Mouse (Mus musculus) urinary bladder, postnatal 10 days (tissue): ENCODE measurements around the gene 4932438H23Rik.
"Not testable (repeated sequence)": the region's sequence is repeated elsewhere in the genome, so short reads cannot be mapped to it uniquely, and the experiment has no call there.

Experiments used
- DNase-seq: peaks from one replicate; pipeline ENCODE4 v3.0.0; 2022; ENCODE audit warnings: low spot score

The 4932438H23Rik gene

GRCm38 (mm10) chr16:91099444-91100065, 4.6 kb upstream of the 4932438H23Rik start:
- DNase-seq: no peak

- DNase-seq: no peak
Observed at GRCm38 (mm10) chr16:91097858-91098257, 2.9 kb upstream of the 4932438H23Rik start.

GRCm38 (mm10) chr16:91096984-91097506, 2.1 kb upstream of the 4932438H23Rik start:
- no peak for DNase-seq

GRCm38 (mm10) chr16:91096016-91096415, 1.1 kb upstream of the 4932438H23Rik start:
- no peak for DNase-seq

GRCm38 (mm10) chr16:91086642-91087306, 8.1 kb downstream of the 4932438H23Rik start:
- DNase-seq: no peak

GRCm38 (mm10) chr16:91085239-91085825, 9.6 kb downstream of the 4932438H23Rik start:
- DNase-seq: no peak

- DNase-seq: no peak
Observed at GRCm38 (mm10) chr16:91084307-91085238, 10.3 kb downstream of the 4932438H23Rik start.

GRCm38 (mm10) chr16:91083002-91083646, 11.8 kb downstream of the 4932438H23Rik start:
- no peak for DNase-seq

- no peak for DNase-seq
Observed at GRCm38 (mm10) chr16:91081508-91081907, 13.4 kb downstream of the 4932438H23Rik start.

GRCm38 (mm10) chr16:91076180-91076579, 18.7 kb downstream of the 4932438H23Rik start:
- DNase-seq: no peak

GRCm38 (mm10) chr16:91075423-91075822, 19.5 kb downstream of the 4932438H23Rik start:
- not testable (repeated sequence) for DNase-seq

GRCm38 (mm10) chr16:91073163-91073892, 21.6 kb downstream of the 4932438H23Rik start:
- DNase-seq: peak; percentile 57

GRCm38 (mm10) chr16:91072256-91072655, 22.7 kb downstream of the 4932438H23Rik start:
- DNase-seq: no peak

- DNase-seq: no peak
Observed at GRCm38 (mm10) chr16:91068969-91069368, 26.0 kb downstream of the 4932438H23Rik start.

- no peak for DNase-seq
Observed at GRCm38 (mm10) chr16:91067122-91067521, 27.8 kb downstream of the 4932438H23Rik start.

GRCm38 (mm10) chr16:91064583-91065365, 30.1 kb downstream of the 4932438H23Rik start:
- no peak for DNase-seq

- DNase-seq: no peak
Observed at GRCm38 (mm10) chr16:91063786-91064185, 31.1 kb downstream of the 4932438H23Rik start.

GRCm38 (mm10) chr16:91061531-91062318, 33.2 kb downstream of the 4932438H23Rik start:
- DNase-seq: no peak

- no peak for DNase-seq
Observed at GRCm38 (mm10) chr16:91057741-91058140, 37.2 kb downstream of the 4932438H23Rik start.
